Mouse (Mus musculus) heart, postnatal 0 days (tissue): ENCODE data around the gene Ric1.

Experiments
- CTCF ChIP-seq: IDR thresholded peaks from 2 replicates; pipeline ENCODE4 v1.5.1; 2016; ENCODE audit warnings: antibody characterized with exemption, control low read depth, low read depth
- EP300 ChIP-seq: IDR thresholded peaks from 2 replicates; pipeline ENCODE4 v1.6.1; 2016; ENCODE audit warnings: antibody characterized with exemption, low read depth

GRCm38 (mm10) chr19:29610907-29611306 lies 88.8 kb downstream of the Ric1 start:
- TF ChIP-seq CTCF (no peak), EP300 (no peak)
